Mouse (Mus musculus): Measurements from ENCODE around the gene Rccd1. TPM values are rescaled to one million over a fixed set of nuclear protein-coding genes. Genes with fewer than 3 reads are reported as not detected.

Gene Rccd1
- total RNA-seq (2021), result 15.4 and 19.1 TPM in 2 replicates
- long read RNA-seq, partial matches to known transcripts, result 3 of 12 reads
- long read RNA-seq, other reads (novel, unspliced or antisense), result 7 of 12 reads

- peak; percentile 96 for DNase-seq
Measured at GRCm38 (mm10) chr7:80324043-80324815, at the start of gene Rccd1. Rccd1 (minus strand) TSS chr7:80324454.

- DNase-seq, result no peak
Measured at GRCm38 (mm10) chr7:80373850-80374249, 49.6 kb upstream of the Rccd1 start.

- no peak for DNase-seq
Measured at GRCm38 (mm10) chr7:80373352-80373751, 49.1 kb upstream of the Rccd1 start.

- DNase-seq, result no peak
Measured at GRCm38 (mm10) chr7:80372667-80373066, 48.4 kb upstream of the Rccd1 start.

GRCm38 (mm10) chr7:80372166-80372565, 47.9 kb upstream of the Rccd1 start:
- no peak for DNase-seq

- peak; percentile 87 for DNase-seq
Measured at GRCm38 (mm10) chr7:80371041-80371751, 46.9 kb upstream of the Rccd1 start, which contains the start of gene Man2a2. Man2a2 (minus strand) TSS chr7:80371375.

- DNase-seq, result peak; percentile 80
Measured at GRCm38 (mm10) chr7:80370649-80371040, 46.4 kb upstream of the Rccd1 start.

GRCm38 (mm10) chr7:80369967-80370431, 45.7 kb upstream of the Rccd1 start:
- no peak for DNase-seq

- DNase-seq, result no peak
Measured at GRCm38 (mm10) chr7:80369461-80369860, 45.2 kb upstream of the Rccd1 start.

GRCm38 (mm10) chr7:80368635-80369421, 44.6 kb upstream of the Rccd1 start:
- peak; percentile 53 for DNase-seq

GRCm38 (mm10) chr7:80368009-80368408, 43.8 kb upstream of the Rccd1 start:
- DNase-seq, result no peak

- DNase-seq, result no peak
Measured at GRCm38 (mm10) chr7:80367232-80367631, 43.0 kb upstream of the Rccd1 start.

GRCm38 (mm10) chr7:80365759-80366158, 41.5 kb upstream of the Rccd1 start:
- peak; percentile 73 for DNase-seq

GRCm38 (mm10) chr7:80360435-80360834, 36.2 kb upstream of the Rccd1 start:
- DNase-seq, result no peak

- no peak for DNase-seq
Measured at GRCm38 (mm10) chr7:80358039-80358438, 33.8 kb upstream of the Rccd1 start.

- no peak for DNase-seq
Measured at GRCm38 (mm10) chr7:80357156-80357555, 32.9 kb upstream of the Rccd1 start.

GRCm38 (mm10) chr7:80356351-80356750, 32.1 kb upstream of the Rccd1 start:
- no peak for DNase-seq

- DNase-seq, result no peak
Measured at GRCm38 (mm10) chr7:80352920-80353319, 28.7 kb upstream of the Rccd1 start.

- DNase-seq, result no peak
Measured at GRCm38 (mm10) chr7:80350808-80351207, 26.6 kb upstream of the Rccd1 start.

- DNase-seq, result no peak
Measured at GRCm38 (mm10) chr7:80347670-80348586, 23.7 kb upstream of the Rccd1 start.

- no peak for DNase-seq
Measured at GRCm38 (mm10) chr7:80346830-80347229, 22.6 kb upstream of the Rccd1 start.

Measured in adrenal gland, postnatal 25 days (tissue).